Mouse (Mus musculus): ENCODE results near the gene Olfr628. TPM values are rescaled to one million over a fixed set of nuclear protein-coding genes. Genes with fewer than 3 reads are reported as not detected.

Gene Olfr628
- polyA plus RNA-seq (2017; shearing (Covaris generic)) = not detected

DNA sequence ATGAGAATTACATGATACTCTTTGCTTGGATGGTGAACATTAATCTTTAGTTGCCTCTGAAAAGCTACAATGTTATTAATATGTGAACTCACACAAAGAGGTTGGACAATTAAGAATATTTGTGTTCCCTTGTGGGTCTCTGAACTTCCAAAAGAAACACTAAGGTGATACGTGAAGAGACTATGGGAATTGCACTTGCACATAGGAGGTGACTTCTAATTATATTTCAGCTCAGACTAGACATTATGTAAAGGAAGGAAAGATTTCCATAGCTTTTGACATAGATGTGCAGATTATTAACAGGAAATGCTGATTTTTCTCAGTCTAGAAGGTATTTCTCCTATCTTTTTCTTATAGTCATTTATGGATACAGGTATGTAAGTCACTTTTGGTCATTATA, at the start of gene Olfr628:
Olfr628 (plus strand) TSS at position 301 of the 400 bp plus-strand sequence.

DNA sequence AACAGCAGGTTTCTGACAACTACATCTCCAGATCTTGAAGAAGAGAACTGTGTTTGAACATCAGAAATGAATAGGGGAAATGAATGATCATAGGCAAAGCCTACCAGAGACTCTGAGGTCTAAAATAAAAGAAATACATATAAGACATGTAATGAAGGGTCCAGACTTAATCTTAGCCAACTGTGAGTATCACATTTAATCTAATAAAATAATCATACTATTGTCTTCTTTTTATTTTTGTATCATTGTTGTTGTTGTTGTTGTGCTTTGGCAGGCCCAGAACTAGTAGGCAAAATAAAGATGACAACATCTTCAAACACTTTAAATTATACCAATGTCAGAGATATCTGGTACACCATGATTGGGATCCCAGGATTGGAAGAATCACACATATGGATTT, 47.8 kb upstream of the Olfr628 start, which contains the start of gene Olfr625-ps1:
Olfr625-ps1 (plus strand) TSS at position 301 of the 400 bp plus-strand sequence.

DNA sequence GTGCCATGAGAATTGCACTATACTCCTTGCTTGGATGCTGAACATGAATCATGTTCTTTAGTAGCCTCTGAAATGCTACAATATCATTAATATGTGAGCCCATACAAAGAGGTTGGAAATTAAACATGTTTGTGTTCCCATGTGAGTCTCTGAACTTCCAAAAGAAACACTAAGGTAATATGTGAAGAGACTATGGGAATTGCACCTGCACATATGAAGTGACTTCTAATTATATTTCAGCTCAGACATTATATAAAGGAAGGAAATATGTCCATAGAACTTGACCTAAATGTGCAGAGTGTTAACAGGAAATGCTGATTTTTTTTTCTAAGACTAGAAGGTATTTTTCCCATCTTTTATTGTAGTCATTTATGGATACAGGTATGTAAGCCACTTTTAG, 15.8 kb upstream of the Olfr628 start, which contains the start of gene Olfr243:
Olfr243 (plus strand) TSS at position 301 of the 400 bp plus-strand sequence.

GRCm38 (mm10) chr7:103744843-103745242, 14.7 kb downstream of the Olfr628 start, which contains the start of gene Olfr629:
Olfr629 (minus strand) TSS chr7:103744943.

GRCm38 (mm10) chr7:103757233-103757632, 27.1 kb downstream of the Olfr628 start, which contains the start of gene Olfr630:
Olfr630 (minus strand) TSS chr7:103757333.

GRCm38 (mm10) chr7:103771494-103771893, 41.3 kb downstream of the Olfr628 start, which contains the start of gene Olfr69:
Olfr69 (minus strand) TSS chr7:103771594.

GRCm38 (mm10) chr7:103779598-103779997, 49.4 kb downstream of the Olfr628 start, which contains the start of gene Olfr68:
Olfr68 (minus strand) TSS chr7:103779698.

Other genes starting within 250 kb of the Olfr628 start
- gene Olfr609, start 232.3 kb upstream of the Olfr628 start, polyA plus RNA-seq (2017; shearing (Covaris generic)) = not detected
- not detected for gene Olfr610, start 218.3 kb upstream of the Olfr628 start, polyA plus RNA-seq (2017; shearing (Covaris generic))
- gene Olfr611, start 209.5 kb upstream of the Olfr628 start, polyA plus RNA-seq (2017; shearing (Covaris generic)) = not detected
- not detected for gene Olfr612, start 187.7 kb upstream of the Olfr628 start, polyA plus RNA-seq (2017; shearing (Covaris generic))
- not detected for gene Olfr613, start 182.3 kb upstream of the Olfr628 start, polyA plus RNA-seq (2017; shearing (Covaris generic))
- not detected for gene Olfr615, start 174.3 kb upstream of the Olfr628 start, polyA plus RNA-seq (2017; shearing (Covaris generic))
- gene Olfr616, start 161.2 kb upstream of the Olfr628 start, polyA plus RNA-seq (2017; shearing (Covaris generic)) = not detected
- gene Olfr617, start 157.3 kb upstream of the Olfr628 start, polyA plus RNA-seq (2017; shearing (Covaris generic)) = not detected
- gene Olfr618, start 140.3 kb upstream of the Olfr628 start, polyA plus RNA-seq (2017; shearing (Covaris generic)) = not detected
- not detected for gene Olfr619, start 129.8 kb upstream of the Olfr628 start, polyA plus RNA-seq (2017; shearing (Covaris generic))
- 0.12 TPM for gene Olfr620, start 117.8 kb upstream of the Olfr628 start, polyA plus RNA-seq (2017; shearing (Covaris generic))
- not detected for gene Olfr622, start 87.7 kb upstream of the Olfr628 start, polyA plus RNA-seq (2017; shearing (Covaris generic))
- not detected for gene Olfr623, start 66.7 kb upstream of the Olfr628 start, polyA plus RNA-seq (2017; shearing (Covaris generic))
- gene Olfr624, start 59.2 kb upstream of the Olfr628 start, polyA plus RNA-seq (2017; shearing (Covaris generic)) = not detected
- gene Olfr625-ps1, start 47.7 kb upstream of the Olfr628 start, polyA plus RNA-seq (2017; shearing (Covaris generic)) = not detected
- gene Olfr243, start 15.7 kb upstream of the Olfr628 start, polyA plus RNA-seq (2017; shearing (Covaris generic)) = not detected
- gene Olfr629, start 14.6 kb downstream of the Olfr628 start, polyA plus RNA-seq (2017; shearing (Covaris generic)) = not detected
- gene Olfr630, start 27.0 kb downstream of the Olfr628 start, polyA plus RNA-seq (2017; shearing (Covaris generic)) = not detected
- not detected for gene Olfr69, start 41.2 kb downstream of the Olfr628 start, polyA plus RNA-seq (2017; shearing (Covaris generic))
- 0.09 TPM for gene Olfr68, start 49.3 kb downstream of the Olfr628 start, polyA plus RNA-seq (2017; shearing (Covaris generic))
- gene Olfr67, start 61.4 kb downstream of the Olfr628 start, polyA plus RNA-seq (2017; shearing (Covaris generic)) = not detected
- gene Hbb-bt, start 83.6 kb downstream of the Olfr628 start, polyA plus RNA-seq (2017; shearing (Covaris generic)) = 19.9 TPM
- gene Hbb-bs, start 97.7 kb downstream of the Olfr628 start, polyA plus RNA-seq (2017; shearing (Covaris generic)) = 82.8 TPM
- gene Hbb-bh2, start 110.1 kb downstream of the Olfr628 start, polyA plus RNA-seq (2017; shearing (Covaris generic)) = not detected
- not detected for gene Hbb-bh1, start 112.8 kb downstream of the Olfr628 start, polyA plus RNA-seq (2017; shearing (Covaris generic))
- gene Hbb-y, start 122.8 kb downstream of the Olfr628 start, polyA plus RNA-seq (2017; shearing (Covaris generic)) = not detected
- gene Olfr66, start 155.9 kb downstream of the Olfr628 start, polyA plus RNA-seq (2017; shearing (Covaris generic)) = not detected
- not detected for gene Olfr64, start 164.1 kb downstream of the Olfr628 start, polyA plus RNA-seq (2017; shearing (Covaris generic))
- gene Olfr65, start 173.1 kb downstream of the Olfr628 start, polyA plus RNA-seq (2017; shearing (Covaris generic)) = not detected
- gene Olfr631, start 198.5 kb downstream of the Olfr628 start, polyA plus RNA-seq (2017; shearing (Covaris generic)) = not detected
- not detected for gene Olfr632, start 204.0 kb downstream of the Olfr628 start, polyA plus RNA-seq (2017; shearing (Covaris generic))
- gene Olfr633, start 214.1 kb downstream of the Olfr628 start, polyA plus RNA-seq (2017; shearing (Covaris generic)) = not detected
- gene Olfr635, start 240.8 kb downstream of the Olfr628 start, polyA plus RNA-seq (2017; shearing (Covaris generic)) = 0.04 TPM